Mouse (Mus musculus) c-Kit-positive CD71-negative TER-119-negative erythroid progenitor cells, embryonic 14.5 days (primary cell): ENCODE measurements around the gene Synpo2.
"Not testable (repeated sequence)": the region's sequence is repeated elsewhere in the genome, so short reads cannot be mapped to it uniquely, and the experiment has no call there.

Experiments
- DNase-seq: peaks from one replicate; pipeline ENCODE4 v3.0.0-alpha.2; 2013; ENCODE audit warnings: low read depth

Synpo2 gene

GRCm38 (mm10) chr3:123130314-123131150 is 105.4 kb downstream of the Synpo2 start:
- DNase-seq: no peak

GRCm38 (mm10) chr3:123128781-123129180 is 107.2 kb downstream of the Synpo2 start:
- no peak for DNase-seq

- no peak for DNase-seq
Observed at GRCm38 (mm10) chr3:123128091-123128490, 107.9 kb downstream of the Synpo2 start.

GRCm38 (mm10) chr3:123126741-123127140 is 109.2 kb downstream of the Synpo2 start:
- DNase-seq: not testable (repeated sequence)

GRCm38 (mm10) chr3:123123817-123124216 is 112.1 kb downstream of the Synpo2 start:
- no peak for DNase-seq

DNA sequence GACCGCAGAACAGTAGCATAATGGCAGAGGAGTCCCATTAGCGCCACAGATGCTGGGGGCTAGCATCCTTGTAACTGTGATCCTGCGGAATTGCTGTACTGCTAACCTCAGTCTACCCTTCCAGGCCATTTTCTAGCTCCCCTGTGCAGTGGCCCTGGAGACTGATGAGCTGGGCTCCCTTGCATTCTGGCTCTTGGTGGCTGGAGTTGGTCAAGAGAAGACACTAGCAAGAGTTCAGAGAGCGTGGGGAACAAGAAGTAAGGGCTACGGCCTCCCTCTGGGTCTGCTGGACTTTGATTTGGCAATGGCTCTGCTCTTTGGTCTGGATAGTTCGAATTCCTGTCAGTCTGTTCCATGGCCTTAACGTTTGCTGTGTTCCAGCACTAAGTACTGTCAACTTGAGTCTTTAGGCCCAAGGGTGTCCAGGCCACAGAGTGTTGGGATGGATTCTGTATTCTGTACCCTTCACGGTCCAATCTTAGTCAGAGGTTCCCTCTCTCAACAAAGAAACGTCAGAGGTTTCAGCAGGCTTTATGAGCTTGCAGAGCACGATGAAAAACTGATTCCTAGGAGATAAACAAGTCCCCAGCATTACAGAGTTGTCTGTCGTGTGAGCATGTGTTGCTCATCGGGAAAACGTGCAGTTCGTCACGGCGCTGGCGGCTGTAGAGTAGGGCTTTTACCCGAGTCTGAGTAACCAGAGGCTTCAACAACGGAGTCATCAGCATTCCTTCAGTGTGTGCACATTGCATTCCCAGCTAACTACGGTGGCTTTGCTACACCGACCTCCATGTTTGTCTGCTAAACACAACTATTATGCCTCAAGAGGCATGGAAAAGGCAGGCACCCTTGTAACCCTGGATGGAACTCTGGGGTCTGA is 113.6 kb downstream of the Synpo2 start:
- no peak for DNase-seq

DNA sequence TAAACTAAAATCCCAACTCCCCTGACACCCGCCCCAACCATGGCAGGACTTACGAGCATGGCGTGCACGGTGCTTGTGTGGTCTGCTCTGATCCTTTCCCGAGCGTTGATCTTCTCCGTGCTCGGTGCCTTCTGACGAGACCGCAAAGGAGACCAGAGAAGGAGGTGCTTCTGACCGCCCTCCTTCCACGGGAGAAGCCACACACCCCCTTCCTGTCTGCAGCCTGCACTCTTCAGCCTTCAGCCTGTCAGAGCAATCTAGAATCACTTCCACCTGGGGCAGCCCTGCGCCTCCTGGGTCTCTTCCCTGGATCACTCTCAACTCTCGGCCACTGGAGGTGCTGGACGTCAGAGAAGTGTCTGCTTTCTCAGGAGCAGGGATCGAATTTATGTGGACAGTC is 119.0 kb downstream of the Synpo2 start:
- DNase-seq: no peak

GRCm38 (mm10) chr3:123115770-123116527 is 120.0 kb downstream of the Synpo2 start:
- no peak for DNase-seq

DNA sequence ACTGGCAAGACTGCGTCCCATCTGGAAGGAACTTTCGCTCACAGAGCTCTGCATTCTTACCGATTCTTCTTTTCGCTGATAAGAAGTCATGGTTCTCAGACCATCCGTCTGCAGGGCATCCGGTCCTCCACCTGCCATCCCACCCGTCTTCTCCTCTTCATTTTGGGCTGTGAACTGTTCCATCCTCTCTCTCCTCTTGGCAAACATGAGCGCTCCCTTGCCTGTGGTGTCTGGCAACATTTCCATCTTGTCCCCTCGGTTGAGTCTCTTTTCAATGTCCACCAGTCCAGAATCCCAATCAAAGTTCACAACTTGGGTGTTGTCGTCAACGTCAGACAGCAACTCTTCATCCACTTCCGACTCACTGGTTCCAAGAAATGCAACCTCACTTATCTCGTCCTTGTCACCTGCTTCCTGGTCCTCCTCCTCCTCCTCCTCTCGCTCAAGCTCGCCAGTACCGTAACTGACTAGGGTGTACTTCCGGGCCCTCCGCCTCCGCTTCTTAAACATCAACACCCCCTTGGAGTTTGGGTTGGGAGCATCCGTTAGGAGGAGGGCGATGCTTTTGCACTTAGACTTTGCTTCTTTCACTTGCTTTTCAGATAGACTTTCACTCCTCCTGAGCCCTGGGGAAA is 121.8 kb downstream of the Synpo2 start:
- DNase-seq: no peak

GRCm38 (mm10) chr3:123112781-123113180 is 123.2 kb downstream of the Synpo2 start:
- DNase-seq: no peak

DNA sequence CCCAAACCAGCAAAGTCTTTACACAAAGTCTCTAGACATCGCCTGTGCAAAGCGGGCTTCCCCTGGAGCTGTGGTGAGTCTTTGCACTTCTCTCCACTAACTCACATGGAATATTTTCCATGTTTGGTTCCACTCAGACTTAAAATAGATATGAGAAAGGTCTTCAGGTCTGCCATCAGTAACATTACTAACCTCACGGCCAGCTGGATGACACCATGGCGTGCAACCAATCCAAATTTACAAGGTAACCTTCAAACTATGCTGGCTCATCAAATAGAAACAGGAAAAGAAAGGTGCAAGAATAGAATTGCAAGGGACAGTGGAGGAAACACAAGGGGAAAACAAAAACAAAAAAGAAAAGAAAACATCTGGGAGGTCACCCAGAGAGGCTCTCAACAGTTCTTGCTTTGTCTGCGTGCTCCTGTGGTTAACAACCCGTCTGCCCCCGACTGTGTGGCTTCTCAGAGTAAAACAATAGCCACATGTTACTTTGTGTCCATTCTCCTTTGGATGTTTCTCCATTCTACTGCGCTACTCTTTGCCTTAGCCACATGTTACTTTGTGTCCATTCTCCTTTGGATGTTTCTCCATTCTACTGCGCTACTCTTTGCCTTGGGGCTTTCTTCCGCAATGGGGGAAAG is 124.8 kb downstream of the Synpo2 start:
- no peak for DNase-seq

DNA sequence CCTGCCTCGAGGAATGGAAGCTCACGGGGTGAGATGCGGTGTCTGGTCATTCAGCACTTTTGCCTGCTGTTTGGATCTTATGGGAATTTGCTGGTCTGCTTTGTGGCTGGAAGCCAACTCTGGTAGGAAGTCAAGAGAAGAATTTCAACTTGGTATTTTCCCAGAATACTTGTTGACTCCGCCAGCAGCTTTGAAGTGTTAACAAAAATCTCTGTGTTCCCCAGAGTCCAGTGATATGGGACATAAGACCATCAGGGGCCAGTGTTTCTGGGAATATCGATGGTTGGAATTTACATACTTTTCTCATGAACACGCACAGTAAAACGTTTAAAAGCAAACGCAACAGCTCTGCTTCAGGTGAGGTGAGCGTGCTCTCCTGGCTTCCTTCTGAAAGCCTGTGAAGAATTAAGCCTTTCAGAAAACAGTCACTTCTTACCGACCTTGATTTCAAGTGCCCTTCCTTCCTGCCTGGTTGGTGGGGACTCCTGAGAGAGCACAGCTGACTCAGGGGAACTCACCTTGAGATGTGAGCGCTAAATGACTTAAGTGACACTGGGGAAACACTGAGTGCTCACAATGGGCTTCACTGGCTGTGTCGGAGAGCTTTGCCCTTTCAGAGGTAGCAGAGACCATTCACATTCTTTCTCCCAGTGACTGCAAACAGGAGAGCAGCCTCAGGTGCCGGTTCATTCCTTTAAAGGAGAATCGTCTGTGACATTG is 128.0 kb downstream of the Synpo2 start:
- no peak for DNase-seq

GRCm38 (mm10) chr3:123104325-123104724 is 131.6 kb downstream of the Synpo2 start:
- no peak for DNase-seq

DNA sequence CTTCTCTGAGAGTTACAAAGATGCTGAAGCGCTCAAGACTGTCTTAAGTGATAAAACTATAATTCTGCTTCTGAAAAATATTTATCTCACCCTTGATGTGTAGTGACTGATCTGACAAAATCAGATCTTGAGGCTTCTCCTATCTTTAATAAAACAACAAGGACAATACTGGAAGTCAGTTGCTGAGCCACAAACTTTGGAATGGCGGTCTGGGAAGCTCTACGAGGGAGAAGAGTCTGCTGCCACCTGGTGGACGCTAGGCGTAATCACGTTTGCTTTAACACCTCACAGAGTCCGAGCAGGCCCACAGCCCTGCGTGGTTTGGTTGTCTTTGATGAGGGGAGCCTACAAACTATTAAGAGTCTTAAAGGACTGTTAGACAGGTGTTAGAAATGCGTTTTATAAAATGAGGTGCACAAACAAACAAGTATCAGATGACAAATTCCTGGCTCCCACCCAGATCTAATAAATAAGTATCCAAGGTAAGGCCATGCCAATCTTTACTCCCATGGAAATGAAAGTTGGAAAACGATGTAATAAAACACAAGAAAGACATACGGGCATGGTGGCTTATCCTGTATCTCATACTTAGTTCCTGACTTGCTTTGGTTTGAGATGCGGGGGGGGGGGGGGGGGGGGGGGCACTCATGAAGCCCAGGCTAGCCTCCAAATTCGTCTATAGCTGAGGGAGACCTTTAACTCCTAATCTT is 132.6 kb downstream of the Synpo2 start:
- DNase-seq: peak; percentile 46

- no peak for DNase-seq
Observed at GRCm38 (mm10) chr3:123101761-123102160, 134.2 kb downstream of the Synpo2 start.

DNA sequence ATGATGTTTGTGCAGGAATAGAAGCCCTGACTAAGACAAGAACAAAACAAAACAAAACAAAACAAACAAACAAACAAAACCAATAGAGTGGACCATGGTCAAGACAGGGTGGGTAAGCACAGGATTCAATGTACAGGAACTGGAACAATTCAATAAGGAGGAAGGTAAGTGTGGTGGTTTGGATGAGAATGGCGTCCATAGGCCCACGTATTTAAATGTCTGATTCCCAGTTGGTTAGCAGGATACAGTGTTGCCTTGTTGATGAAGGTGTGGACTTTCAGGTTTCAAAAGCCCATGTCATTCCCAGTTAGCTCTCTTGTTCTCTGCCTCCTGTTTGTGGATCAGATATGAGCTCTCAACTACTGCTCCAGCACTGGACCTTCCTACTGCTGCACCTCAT is 140.8 kb downstream of the Synpo2 start:
- no peak for DNase-seq

DNA sequence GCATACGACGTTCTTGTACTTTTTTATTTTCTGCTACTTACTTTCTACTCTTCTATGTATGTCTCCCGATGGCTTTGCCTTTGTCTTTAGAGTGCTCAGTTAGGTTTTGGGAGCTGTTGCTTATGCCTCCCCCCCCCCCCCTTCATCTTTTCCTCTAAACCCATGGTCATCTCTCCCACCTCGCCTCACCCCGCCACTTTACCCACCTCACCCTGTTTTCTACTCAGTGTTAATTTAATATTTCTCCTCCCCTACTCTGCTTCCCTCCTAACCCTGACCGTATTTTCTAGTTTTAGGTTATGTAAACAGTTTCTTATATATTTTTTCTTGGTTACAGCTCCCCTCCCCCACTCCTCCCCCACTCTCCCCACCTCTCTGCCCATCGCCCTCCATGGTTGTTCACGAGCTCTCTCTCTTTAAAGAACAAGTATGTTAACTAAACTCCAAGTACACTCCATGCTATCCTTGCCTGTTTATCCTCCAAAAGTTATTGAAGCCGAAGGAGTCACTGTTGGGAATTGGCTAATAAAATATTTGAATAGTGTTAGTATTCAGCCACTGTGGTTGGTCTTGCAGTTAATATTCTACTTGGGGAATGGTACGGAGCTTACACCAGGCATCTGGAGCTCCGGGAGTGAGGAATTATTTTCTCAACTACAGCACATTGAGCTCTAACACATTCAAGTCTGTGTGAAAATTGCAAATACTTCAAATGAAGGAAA is 142.1 kb downstream of the Synpo2 start:
- no peak for DNase-seq

DNA sequence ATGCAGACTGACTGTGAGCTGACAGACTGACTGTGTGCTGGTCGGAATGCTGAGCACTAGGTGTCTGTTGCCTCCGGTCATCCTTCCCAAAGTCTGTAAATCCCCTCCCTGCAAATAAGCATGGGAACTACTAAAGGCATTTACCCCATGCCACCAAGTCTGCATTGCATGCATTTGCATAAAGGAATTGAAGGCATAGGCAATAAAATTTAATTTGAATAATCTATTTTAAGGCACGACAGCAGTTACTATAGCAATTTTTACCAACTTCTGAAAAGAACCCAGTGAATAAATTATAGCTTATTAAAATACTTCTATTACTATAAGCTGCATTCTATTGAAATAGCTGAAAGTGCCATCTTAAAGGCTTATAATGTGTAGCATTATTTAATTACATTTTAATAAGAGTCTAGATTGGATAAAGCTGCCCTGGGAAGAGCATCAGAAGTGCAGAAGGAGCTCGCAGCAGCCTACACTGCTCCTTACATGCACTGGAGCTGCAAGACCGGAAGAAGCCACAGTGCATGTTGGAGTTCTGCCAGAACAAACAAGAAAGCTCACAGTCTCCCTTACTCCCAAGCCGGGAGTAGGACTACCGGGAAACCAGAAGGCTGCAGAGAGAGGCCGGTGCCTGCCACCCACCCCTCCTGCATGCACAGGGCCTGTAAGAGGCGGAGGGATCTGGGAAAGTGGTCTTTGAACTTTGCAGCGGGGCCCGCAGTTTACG is 142.9 kb downstream of the Synpo2 start:
- no peak for DNase-seq

GRCm38 (mm10) chr3:123092442-123092841 is 143.5 kb downstream of the Synpo2 start:
- no peak for DNase-seq
